Mouse (Mus musculus): ENCODE results near the gene Gm1123. TPM values are rescaled to one million over a fixed set of nuclear protein-coding genes. Genes with fewer than 3 reads are reported as not detected.

The Gm1123 gene
- polyA plus RNA-seq, 1 experiment from 2014 or later = not detected

- H3K4me2 ChIP-seq (replicated peaks) = 0 out of 2 replicates have a peak overlapping the region, but pooled peaks have one; percentile 17
- no peaks in the 10 kb centered on the region for H3K36me3 ChIP-seq
- peaks cover 85% of the 10 kb centered on the region for H3K27me3 ChIP-seq
- WGBS = 2% methylated on average over 18 of the region's 18 CpGs
- H3K9me3 ChIP-seq = no peaks in the 10 kb centered on the region
- H3K4me1 ChIP-seq = peaks cover 3% of the 10 kb centered on the region; the same call in 1 of the 2 replicates
- H3K9ac ChIP-seq (replicated peaks) = no peak overlapping the region
- 0 out of 2 replicates have a peak, but pooled peaks have one; percentile 32 for ATAC-seq (replicated peaks)
- H3K4me3 ChIP-seq = no peak overlapping the region
- H3K27ac ChIP-seq (replicated peaks) = no peak overlapping the region
Observed at GRCm38 (mm10) chr9:98965084-98965483, 70.4 kb downstream of the Gm1123 start.

- Histone ChIP-seq H3K4me3 (no peak overlapping the region), H3K27ac (replicated peaks) (no peak overlapping the region), H3K27me3 (peaks cover 86% of the 10 kb centered on the region), H3K9me3 (no peaks in the 10 kb centered on the region), H3K9ac (replicated peaks) (no peak overlapping the region), H3K4me1 (peaks cover 3% of the 10 kb centered on the region; the same call in 1 of the 2 replicates), H3K36me3 (no peaks in the 10 kb centered on the region), H3K4me2 (replicated peaks) (no peak overlapping the region)
- no peak for ATAC-seq (replicated peaks)
- 2% methylated on average over 18 of the region's 18 CpGs for WGBS
Observed at GRCm38 (mm10) chr9:98963661-98964060, 71.9 kb downstream of the Gm1123 start.

- Histone ChIP-seq H3K27me3 (peaks cover 91% of the 10 kb centered on the region), H3K4me3 (no peak overlapping the region), H3K9ac (replicated peaks) (no peak overlapping the region), H3K27ac (replicated peaks) (no peak overlapping the region), H3K9me3 (no peaks in the 10 kb centered on the region), H3K36me3 (no peaks in the 10 kb centered on the region), H3K4me1 (peaks cover 3% of the 10 kb centered on the region; the same call in 1 of the 2 replicates), H3K4me2 (replicated peaks) (no peak overlapping the region)
- WGBS = 1% methylated on average over 20 of the region's 20 CpGs
- ATAC-seq (replicated peaks) = no peak
Observed at GRCm38 (mm10) chr9:98962478-98963142, 72.9 kb downstream of the Gm1123 start.

- H3K27ac ChIP-seq (replicated peaks) = no peak overlapping the region
- no peak overlapping the region for H3K4me3 ChIP-seq
- no peaks in the 10 kb centered on the region for H3K9me3 ChIP-seq
- 3% methylated on average over 22 of the region's 22 CpGs for WGBS
- no peak for ATAC-seq (replicated peaks)
- H3K4me1 ChIP-seq = peaks cover 7% of the 10 kb centered on the region
- no peaks in the 10 kb centered on the region for H3K36me3 ChIP-seq
- no peak overlapping the region for H3K9ac ChIP-seq (replicated peaks)
- H3K27me3 ChIP-seq = peaks cover 89% of the 10 kb centered on the region
- no peak overlapping the region for H3K4me2 ChIP-seq (replicated peaks)
Observed at GRCm38 (mm10) chr9:98961591-98962477, 73.7 kb downstream of the Gm1123 start.

DNA sequence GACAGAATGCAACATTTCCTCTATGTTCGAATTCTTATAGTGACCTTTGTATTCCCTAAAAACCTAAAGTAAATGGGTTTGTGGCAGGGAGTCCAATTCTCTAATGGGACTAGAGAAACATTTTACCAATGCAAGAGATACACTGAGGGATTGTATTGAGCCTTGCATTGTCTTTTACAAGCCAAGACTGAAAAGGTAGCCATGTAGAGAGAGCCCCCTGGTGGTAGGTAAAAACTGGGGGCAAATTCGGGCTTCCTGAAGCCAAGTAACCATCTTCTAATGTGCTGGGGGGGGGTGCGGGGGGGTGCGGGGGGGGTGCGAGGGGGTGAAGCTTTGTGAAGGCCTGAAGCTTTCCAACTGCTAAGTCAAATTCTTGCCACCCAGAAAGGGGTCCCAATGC is 75.2 kb downstream of the Gm1123 start:
- Histone ChIP-seq H3K27me3 (peaks cover 90% of the 10 kb centered on the region), H3K9me3 (no peaks in the 10 kb centered on the region), H3K4me1 (peaks cover 22% of the 10 kb centered on the region), H3K36me3 (no peaks in the 10 kb centered on the region), H3K27ac (replicated peaks) (no peak overlapping the region), H3K4me2 (replicated peaks) (no peak overlapping the region), H3K9ac (replicated peaks) (no peak overlapping the region), H3K4me3 (no peak overlapping the region)
- 17% methylated on average over 5 of the region's 5 CpGs for WGBS
- no peak for ATAC-seq (replicated peaks)

DNA sequence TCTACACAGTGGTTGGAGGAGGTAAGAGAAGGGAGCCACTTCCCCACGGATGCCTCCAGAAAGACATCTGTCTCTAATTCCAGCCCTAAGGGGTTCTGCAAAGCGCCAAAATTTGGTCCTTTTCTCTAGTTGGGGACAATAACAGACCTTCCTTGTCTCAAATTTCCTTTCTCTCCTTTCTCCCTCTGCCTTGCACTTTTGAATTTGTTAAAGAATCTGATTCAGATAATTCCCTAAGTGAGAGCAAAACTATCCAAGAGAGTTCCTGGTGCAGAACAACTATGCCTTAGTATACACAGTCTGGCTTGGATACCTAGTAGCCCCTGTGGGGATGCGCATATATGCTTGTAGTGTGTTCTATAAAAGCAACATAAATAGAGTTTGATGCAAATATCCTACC is 75.7 kb downstream of the Gm1123 start:
- 25% methylated on average over 3 of the region's 3 CpGs for WGBS

DNA sequence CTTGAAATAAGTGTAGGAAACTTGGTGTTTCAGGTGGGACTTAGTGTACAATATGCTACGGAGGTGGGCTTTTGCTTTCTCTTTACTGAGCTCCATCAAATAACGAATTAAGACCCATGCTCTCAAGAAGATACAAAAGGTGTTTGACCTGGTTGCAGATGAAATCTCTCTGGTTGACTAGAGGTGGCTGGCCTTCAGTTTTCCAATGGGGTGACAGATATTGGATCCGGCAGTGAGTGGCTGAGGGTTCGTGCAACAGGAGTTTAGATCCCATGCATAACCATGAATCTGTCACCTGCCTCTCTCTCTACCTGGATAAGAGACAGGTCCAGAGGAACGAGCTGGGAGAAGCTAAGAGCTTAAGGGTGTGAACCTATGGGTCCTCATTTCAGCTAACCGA is 76.9 kb downstream of the Gm1123 start:
- peaks cover 91% of the 10 kb centered on the region for H3K27me3 ChIP-seq
- H3K36me3 ChIP-seq = no peaks in the 10 kb centered on the region
- 3% methylated on average over 6 of the region's 6 CpGs for WGBS
- no peaks in the 10 kb centered on the region for H3K9me3 ChIP-seq
- H3K9ac ChIP-seq (replicated peaks) = no peak overlapping the region
- peaks cover 27% of the 10 kb centered on the region for H3K4me1 ChIP-seq
- ATAC-seq (replicated peaks) = no peak
- H3K27ac ChIP-seq (replicated peaks) = no peak overlapping the region
- H3K4me3 ChIP-seq = no peak overlapping the region
- H3K4me2 ChIP-seq (replicated peaks) = no peak overlapping the region

More for the DNA sequence above, 75.7 kb downstream of the Gm1123 start:
- H3K4me1 ChIP-seq = peaks cover 24% of the 10 kb centered on the region
- no peak overlapping the region for H3K27ac ChIP-seq (replicated peaks)
- H3K36me3 ChIP-seq = no peaks in the 10 kb centered on the region
- ATAC-seq (replicated peaks) = no peak
- H3K9ac ChIP-seq (replicated peaks) = no peak overlapping the region
- H3K9me3 ChIP-seq = no peaks in the 10 kb centered on the region
- H3K27me3 ChIP-seq = peaks cover 90% of the 10 kb centered on the region
- no peak overlapping the region for H3K4me3 ChIP-seq
- H3K4me2 ChIP-seq (replicated peaks) = no peak overlapping the region

- no peak overlapping the region for H3K4me2 ChIP-seq (replicated peaks)
- H3K4me3 ChIP-seq = no peak overlapping the region
- H3K27ac ChIP-seq (replicated peaks) = no peak overlapping the region
- H3K9me3 ChIP-seq = no peaks in the 10 kb centered on the region
- no peak overlapping the region for H3K9ac ChIP-seq (replicated peaks)
- ATAC-seq (replicated peaks) = no peak
- H3K27me3 ChIP-seq = peaks cover 91% of the 10 kb centered on the region
- H3K4me1 ChIP-seq = peaks cover 27% of the 10 kb centered on the region
- 1% methylated on average over 23 of the region's 23 CpGs for WGBS
- no peaks in the 10 kb centered on the region for H3K36me3 ChIP-seq
Observed at GRCm38 (mm10) chr9:98957751-98958351, 77.7 kb downstream of the Gm1123 start.

Other genes starting within 250 kb of the Gm1123 start
- gene Prr23a1, start 193.2 kb downstream of the Gm1123 start, polyA plus RNA-seq (2015; fragmentation: Nextera tagmentation; extraction: Ambion mirVana) = 0.22 TPM in 1 of 2 replicates, not detected in the other
- gene Prr23a2, start 179.2 kb downstream of the Gm1123 start, polyA plus RNA-seq (2015; fragmentation: Nextera tagmentation; extraction: Ambion mirVana) = not detected in 2 replicates
- gene Prr23a3, start 170.9 kb downstream of the Gm1123 start, polyA plus RNA-seq (2015; fragmentation: Nextera tagmentation; extraction: Ambion mirVana) = not detected in 2 replicates
- not detected in 2 replicates for gene 7420426K07Rik, start 132.6 kb downstream of the Gm1123 start, polyA plus RNA-seq (2015; fragmentation: Nextera tagmentation; extraction: Ambion mirVana)
- gene Foxl2, start 80.4 kb downstream of the Gm1123 start, polyA plus RNA-seq (2015; fragmentation: Nextera tagmentation; extraction: Ambion mirVana) = 0.27 and 0.42 TPM in 2 replicates
- 94.8 and 101 TPM in 2 replicates for gene Faim, start 49.3 kb downstream of the Gm1123 start, polyA plus RNA-seq (2015; fragmentation: Nextera tagmentation; extraction: Ambion mirVana)
- gene Pik3cb, start 104.9 kb upstream of the Gm1123 start, polyA plus RNA-seq (2015; fragmentation: Nextera tagmentation; extraction: Ambion mirVana) = 3.7 and 3.8 TPM in 2 replicates
- gene Faiml, start 201.5 kb upstream of the Gm1123 start, polyA plus RNA-seq (2015; fragmentation: Nextera tagmentation; extraction: Ambion mirVana) = not detected in 2 replicates
- 77.7 and 78.8 TPM in 2 replicates for gene Cep70, start 207.7 kb upstream of the Gm1123 start, polyA plus RNA-seq (2015; fragmentation: Nextera tagmentation; extraction: Ambion mirVana)